Mouse (Mus musculus): ENCODE results near the gene Ticam1. TPM values are rescaled to one million over a fixed set of nuclear protein-coding genes. Genes with fewer than 3 reads are reported as not detected.

Gene Ticam1
- polyA plus RNA-seq, 1 experiment: 3.7 TPM

DNA sequence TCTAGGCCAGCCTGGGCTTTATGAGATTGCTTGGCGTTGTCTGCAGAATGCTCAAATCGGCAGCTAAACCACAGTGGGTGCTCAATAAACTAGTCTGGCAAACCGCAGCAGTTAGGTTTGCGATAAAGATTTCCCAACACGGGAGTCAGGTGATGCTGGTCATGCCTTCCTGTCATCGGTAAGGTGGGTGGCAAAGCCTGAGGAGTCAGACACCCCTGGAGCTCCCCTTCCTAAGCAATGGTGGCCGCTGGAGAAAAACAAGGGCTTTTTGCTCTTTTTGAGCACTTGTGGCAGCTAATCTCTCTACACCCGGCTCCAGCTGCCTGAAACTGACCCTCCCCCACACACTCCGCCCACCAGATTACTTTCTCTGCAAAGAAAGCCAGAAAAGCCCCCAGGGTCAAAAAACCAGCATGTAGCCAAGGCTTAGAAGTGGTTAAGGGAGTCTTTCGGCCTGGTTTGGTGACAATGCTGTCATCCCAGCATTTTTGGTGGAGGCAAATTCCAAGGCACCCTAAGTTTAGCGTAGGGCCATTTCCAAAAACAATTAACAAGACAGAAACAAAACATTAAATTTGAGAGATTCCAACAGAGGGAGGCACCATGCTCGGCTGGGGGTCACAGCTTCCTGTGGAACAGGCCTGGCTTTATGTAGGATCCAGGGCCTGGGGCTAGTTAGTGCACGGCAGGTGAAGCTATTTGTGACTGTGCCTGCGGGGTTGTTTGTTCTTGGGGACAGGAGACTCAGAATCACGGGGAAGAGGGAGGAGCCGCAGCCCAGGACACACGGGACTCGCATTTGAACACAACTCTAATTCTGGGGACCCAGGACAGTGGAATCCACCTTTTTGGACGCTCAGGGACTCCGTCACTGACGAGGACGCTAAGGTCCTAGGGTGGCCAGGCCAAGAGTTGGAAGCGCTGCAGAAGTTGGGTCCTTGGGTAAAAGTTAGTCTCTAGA is 13.1 kb upstream of the Ticam1 start:
- TF ChIP-seq POLR2A (IDR thresholded peaks at IDR 0.05; ENCODE audit: borderline replicate concordance, extremely low read depth, insufficient read depth, insufficient read length, poor library complexity, severe bottlenecking) (no peak), CTCF (IDR thresholded peaks at IDR 0.05; ENCODE audit: borderline replicate concordance, extremely low read depth, insufficient read depth, insufficient read length) (no peak)
- DNase-seq (ENCODE audit: low read depth): peak; percentile 72

DNA sequence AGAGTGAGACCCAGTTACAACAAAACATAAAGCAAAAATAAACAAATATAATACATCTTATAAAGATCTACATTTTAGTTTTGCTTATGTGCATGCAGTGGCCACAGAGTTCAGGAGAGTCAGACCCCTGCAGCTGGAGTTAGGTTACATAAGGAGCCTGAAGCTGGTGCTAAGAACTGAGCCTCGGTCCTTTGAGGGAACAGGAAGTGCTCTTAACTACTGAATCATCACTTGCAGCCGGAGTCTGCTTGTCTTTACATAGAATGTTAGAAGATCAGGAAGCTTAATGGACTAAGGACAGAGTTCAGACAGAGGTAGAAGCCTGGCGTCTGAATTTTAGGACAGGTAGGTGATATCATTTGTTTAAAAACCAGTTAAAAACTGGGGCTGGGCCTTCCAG is 12.3 kb upstream of the Ticam1 start:
- no peak for DNase-seq (ENCODE audit: low read depth)
- TF ChIP-seq CTCF (IDR thresholded peaks at IDR 0.05; ENCODE audit: borderline replicate concordance, extremely low read depth, insufficient read depth, insufficient read length): no peak
- no peak for TF ChIP-seq POLR2A (IDR thresholded peaks at IDR 0.05; ENCODE audit: borderline replicate concordance, extremely low read depth, insufficient read depth, insufficient read length, poor library complexity, severe bottlenecking)

DNA sequence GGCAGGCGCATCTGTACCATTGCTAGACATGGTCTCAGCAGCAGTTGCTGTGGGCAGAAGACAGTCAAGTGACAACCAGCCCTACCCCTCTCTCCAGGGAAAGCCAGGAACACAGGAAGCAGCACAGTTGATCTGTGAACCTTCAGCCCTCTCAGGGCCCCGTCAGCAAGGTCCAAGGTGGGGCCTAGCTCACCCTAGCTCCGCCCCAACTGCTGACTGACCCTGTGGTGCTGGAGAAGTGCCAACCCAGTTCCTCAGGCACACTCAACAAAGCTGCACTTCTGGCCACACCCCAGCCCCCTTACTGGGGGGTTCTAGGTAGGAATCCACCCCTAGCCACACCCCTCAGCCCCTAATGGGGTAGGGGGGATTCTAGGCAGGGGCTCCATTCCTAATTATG is 11.2 kb upstream of the Ticam1 start:
- DNase-seq (ENCODE audit: low read depth): peak; percentile 22
- TF ChIP-seq POLR2A (IDR thresholded peaks at IDR 0.05; ENCODE audit: borderline replicate concordance, extremely low read depth, insufficient read depth, insufficient read length, poor library complexity, severe bottlenecking) (no peak), CTCF (IDR thresholded peaks at IDR 0.05; ENCODE audit: borderline replicate concordance, extremely low read depth, insufficient read depth, insufficient read length) (no peak)

DNA sequence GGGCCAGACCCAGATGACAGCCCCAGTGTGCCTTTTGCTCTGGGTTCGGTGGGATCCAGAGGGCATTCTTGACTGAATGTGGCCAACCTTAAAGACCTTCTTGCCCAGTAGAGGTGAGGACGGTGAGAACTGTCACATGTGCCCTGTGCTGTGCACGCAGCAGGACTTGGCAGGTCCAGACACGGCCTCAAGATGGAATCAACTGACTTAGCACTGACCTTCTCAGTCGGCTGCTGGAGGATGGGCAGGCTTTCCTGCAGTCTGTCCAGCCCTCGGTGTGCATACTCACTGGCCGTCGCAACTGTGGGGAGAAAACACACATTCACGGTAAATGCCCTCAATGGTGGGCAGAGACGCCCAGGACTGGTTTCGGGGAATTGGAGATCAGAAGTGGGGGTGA is 9.4 kb upstream of the Ticam1 start:
- no peak for TF ChIP-seq CTCF (IDR thresholded peaks at IDR 0.05; ENCODE audit: borderline replicate concordance, extremely low read depth, insufficient read depth, insufficient read length)
- TF ChIP-seq POLR2A (IDR thresholded peaks at IDR 0.05; ENCODE audit: borderline replicate concordance, extremely low read depth, insufficient read depth, insufficient read length, poor library complexity, severe bottlenecking): no peak
- no peak for DNase-seq (ENCODE audit: low read depth)

DNA sequence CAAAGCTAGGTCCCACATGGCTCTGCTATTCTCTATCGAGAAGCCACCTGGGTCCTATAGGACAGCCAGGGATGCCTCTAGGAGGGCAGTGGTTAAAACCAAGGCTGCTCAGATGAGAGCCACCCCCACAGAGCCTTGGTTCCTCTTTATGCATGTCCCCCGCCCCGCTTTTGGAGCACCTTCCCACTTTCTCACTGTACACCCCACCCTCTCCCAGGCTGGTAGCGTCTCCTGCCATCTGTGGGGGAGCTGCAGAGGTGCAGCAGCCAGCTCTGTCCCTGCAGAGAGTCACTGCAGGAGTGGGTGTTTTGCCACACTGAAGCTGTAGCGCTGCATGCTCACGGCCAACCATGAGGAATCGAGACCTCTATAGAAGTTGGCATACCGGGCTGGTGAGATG is 6.7 kb upstream of the Ticam1 start:
- TF ChIP-seq CTCF (IDR thresholded peaks at IDR 0.05; ENCODE audit: borderline replicate concordance, extremely low read depth, insufficient read depth, insufficient read length) (no peak), POLR2A (IDR thresholded peaks at IDR 0.05; ENCODE audit: borderline replicate concordance, extremely low read depth, insufficient read depth, insufficient read length, poor library complexity, severe bottlenecking) (no peak)
- no peak for DNase-seq (ENCODE audit: low read depth)

DNA sequence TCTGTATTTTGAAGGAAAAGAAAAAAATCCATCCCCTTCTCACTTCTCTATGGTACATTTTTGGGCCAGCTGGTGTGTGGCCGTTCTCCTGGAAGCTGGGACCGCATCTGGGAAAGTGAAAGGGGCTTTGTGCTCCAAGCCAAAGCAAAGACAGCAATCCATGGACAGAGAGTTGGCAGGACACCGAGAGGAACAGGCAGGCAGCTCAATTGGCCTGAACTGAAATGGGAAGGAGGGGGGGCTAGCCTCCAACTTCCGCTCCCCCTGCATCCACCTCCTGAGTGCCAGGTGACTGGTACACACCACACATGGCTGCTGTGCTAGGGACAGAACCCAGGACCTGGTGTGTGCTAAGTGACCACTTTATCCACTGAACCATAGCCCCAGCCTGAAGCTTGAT is 6.2 kb upstream of the Ticam1 start:
- TF ChIP-seq POLR2A (IDR thresholded peaks at IDR 0.05; ENCODE audit: borderline replicate concordance, extremely low read depth, insufficient read depth, insufficient read length, poor library complexity, severe bottlenecking) (no peak), CTCF (IDR thresholded peaks at IDR 0.05; ENCODE audit: borderline replicate concordance, extremely low read depth, insufficient read depth, insufficient read length) (no peak)
- DNase-seq (ENCODE audit: low read depth): no peak

DNA sequence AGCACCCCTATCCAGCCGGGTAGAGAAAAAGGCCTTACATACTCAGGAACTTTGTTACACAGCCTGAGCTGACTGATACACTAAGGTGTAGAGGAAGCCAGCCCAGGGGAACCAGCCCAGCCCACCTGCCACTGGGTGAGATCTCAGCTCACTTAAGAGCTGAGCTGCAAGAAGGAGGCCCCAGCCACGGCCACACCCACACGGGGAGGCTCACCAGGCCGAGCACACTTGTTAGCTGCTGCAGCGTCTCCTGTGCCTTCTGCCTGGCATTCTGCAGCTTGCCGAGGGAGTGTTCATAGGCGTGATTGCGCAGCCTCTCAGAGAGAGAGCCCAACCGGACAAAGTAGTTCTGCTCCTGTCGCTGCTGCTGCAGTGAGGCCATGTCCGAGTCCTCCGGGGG is 4.6 kb upstream of the Ticam1 start:
- TF ChIP-seq POLR2A (IDR thresholded peaks at IDR 0.05; ENCODE audit: borderline replicate concordance, extremely low read depth, insufficient read depth, insufficient read length, poor library complexity, severe bottlenecking): no peak
- no peak for TF ChIP-seq CTCF (IDR thresholded peaks at IDR 0.05; ENCODE audit: borderline replicate concordance, extremely low read depth, insufficient read depth, insufficient read length)
- DNase-seq (ENCODE audit: low read depth): no peak

DNA sequence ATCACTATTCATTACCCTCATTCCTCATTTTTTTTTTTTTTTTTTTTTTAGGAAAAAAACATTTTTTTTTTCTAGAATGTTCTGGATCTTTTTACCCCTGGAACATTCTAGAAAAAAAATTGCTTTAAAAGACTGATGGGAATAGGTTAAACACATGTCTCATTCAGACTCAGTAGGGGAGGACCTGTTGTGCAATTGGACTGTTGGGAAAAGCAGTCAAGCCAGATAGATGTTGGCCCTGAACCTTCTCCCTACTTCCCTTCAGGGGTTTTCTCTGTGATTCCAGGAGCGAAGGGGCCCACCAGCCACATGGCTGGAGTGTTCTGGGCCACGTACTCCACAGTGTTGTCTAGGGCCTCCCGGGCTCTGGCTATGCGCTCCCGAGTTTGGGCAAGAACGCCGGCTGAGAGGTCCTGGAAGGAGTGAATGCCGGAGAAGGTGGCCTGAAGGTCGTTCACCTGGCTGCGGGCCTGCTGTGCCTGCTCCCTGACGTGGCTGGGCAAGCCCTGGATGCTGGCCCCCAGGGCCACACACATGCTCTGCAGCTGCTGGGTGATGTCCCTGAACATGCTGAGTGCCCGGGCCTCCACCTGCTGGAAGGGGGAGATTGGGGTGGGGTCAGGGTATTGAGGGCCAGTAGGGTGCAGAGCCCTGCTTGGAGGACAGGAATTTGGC is 3.0 kb upstream of the Ticam1 start:
- TF ChIP-seq POLR2A (IDR thresholded peaks at IDR 0.05; ENCODE audit: borderline replicate concordance, extremely low read depth, insufficient read depth, insufficient read length, poor library complexity, severe bottlenecking) (no peak), CTCF (IDR thresholded peaks at IDR 0.05; ENCODE audit: borderline replicate concordance, extremely low read depth, insufficient read depth, insufficient read length) (no peak)
- no peak for DNase-seq (ENCODE audit: low read depth)

DNA sequence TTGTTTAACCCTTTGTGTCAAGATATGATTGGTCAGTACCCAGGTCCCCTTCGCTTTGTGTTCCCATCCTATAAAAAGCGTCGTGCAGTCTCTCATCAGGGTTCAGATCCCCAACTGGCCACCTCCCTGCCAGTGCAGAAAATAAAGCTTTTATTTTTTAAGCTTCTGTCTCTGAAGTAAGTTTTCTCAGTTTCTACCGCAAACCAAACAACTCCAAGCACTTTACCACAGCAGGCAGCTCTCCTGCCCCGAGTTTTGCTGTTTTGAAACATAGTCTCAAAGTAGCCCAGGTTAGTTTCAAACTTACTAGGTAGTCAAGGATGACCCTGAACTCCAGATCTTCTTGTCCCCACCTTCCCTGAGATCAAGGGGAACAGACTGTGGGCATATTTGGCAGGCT is 1.8 kb upstream of the Ticam1 start:
- DNase-seq (ENCODE audit: low read depth): no peak
- no peak for TF ChIP-seq CTCF (IDR thresholded peaks at IDR 0.05; ENCODE audit: borderline replicate concordance, extremely low read depth, insufficient read depth, insufficient read length)
- no peak for TF ChIP-seq POLR2A (IDR thresholded peaks at IDR 0.05; ENCODE audit: borderline replicate concordance, extremely low read depth, insufficient read depth, insufficient read length, poor library complexity, severe bottlenecking)

DNA sequence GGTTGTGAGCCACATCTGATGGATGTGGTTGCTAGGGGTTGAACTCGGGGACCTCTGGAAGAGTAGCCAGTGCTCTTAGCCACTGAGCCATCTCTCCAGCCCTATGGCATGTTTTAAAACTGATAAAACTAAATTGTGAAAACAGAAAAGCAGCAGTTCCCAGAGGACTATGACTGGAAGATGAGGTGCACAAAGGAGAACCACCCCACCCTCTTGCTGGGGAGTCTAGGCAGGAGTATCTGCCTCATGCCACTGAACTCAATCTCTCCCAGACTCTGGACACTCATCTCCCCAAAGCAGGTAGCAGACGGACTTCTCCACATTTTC is 944 bp upstream of the Ticam1 start:
- TF ChIP-seq POLR2A (IDR thresholded peaks at IDR 0.05; ENCODE audit: borderline replicate concordance, extremely low read depth, insufficient read depth, insufficient read length, poor library complexity, severe bottlenecking) (no peak), CTCF (IDR thresholded peaks at IDR 0.05; ENCODE audit: borderline replicate concordance, extremely low read depth, insufficient read depth, insufficient read length) (no peak)
- DNase-seq (ENCODE audit: low read depth): no peak

DNA sequence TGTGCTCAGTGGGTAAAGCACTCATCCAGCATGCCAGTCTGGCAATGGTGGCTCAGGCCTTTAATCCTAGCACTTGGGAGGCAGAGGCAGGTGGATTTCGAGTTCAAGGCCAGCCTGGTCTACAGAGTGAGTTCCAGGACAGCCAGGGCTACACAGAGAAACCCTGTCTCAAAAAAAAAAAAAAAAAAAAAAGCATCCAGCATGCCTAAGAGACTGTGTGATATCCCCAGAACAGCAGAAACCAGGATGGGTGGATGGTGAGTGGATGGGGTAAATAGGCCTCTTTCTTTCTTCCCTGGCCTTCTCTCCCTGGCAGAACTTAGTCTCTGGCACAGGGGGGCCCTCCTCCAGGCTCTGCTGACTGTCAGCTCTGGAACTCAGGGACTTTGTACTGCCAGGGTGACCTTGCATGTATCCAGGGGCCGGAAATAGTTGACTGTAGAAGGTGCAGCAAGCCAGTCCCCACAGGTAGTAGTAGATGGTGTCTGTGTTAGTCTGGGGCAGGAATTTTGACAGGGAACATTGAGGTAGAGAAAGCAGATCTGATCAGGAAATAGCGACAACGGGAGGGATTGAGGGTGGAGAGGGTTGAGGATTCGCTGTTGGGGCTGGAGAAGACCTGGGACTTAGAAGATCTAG is 625 bp downstream of the Ticam1 start:
- TF ChIP-seq POLR2A (IDR thresholded peaks at IDR 0.05; ENCODE audit: borderline replicate concordance, extremely low read depth, insufficient read depth, insufficient read length, poor library complexity, severe bottlenecking) (no peak), CTCF (IDR thresholded peaks at IDR 0.05; ENCODE audit: borderline replicate concordance, extremely low read depth, insufficient read depth, insufficient read length) (no peak)
- DNase-seq (ENCODE audit: low read depth): no peak

Data from brain, embryonic 14.5 days (tissue).